In the genomic region with DNA sequence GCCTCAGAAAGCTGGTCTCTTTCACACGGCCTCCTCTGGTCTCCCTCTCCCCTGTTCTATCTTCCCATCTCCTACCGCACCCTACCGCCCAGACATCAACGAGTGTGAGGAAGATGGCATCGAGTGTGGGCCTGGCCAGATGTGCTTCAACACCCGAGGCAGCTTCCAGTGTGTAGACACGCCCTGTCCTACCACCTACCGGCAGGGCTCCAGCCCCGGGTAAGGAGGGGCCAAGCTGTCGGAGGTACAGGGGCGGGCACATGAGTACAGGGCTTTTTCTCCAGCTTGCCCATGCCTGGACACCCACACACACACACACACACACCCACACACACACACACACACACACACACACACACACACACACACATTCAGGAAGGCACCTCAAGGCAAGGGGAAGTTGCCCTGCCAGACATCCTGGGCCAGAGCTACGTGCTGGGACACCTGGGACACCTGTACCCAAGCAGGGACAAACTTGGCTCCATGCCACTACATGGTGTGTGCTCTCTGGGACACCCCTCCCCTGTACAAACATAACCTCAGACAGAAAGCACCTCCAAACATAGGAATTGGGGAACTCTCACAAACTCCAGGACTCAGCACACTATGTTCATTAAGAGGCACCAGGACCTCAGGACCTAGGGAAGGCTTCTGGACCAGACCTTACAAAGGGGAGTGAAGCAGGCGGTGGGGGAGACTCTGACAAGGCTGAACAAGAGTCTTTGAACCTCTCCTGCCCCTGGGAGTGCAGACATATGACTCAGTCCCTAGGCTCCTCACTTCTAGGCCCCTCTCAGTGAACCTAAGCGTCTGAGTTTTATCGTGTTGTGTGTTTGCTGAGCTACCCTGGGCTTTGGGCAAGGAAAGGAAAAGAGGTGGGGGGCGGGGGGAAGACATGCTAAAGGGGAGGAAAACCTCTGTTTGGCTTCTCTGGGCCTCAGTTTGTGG, we compare ENCODE assay signal across 9 mouse cellular contexts. TPM values are rescaled to one million over a fixed set of nuclear protein-coding genes. Genes with fewer than 3 reads are reported as not detected.
DNase-seq lines count a peak whose midpoint lies in the region; ATAC-seq lines count a peak whose summit lies in the region.
"Had no signal": no experiment of that assay in that cellular context is flagged by ENCODE, and none has a peak within 500 bp of the region (broad histone marks: within the 10 kb centered on the region; RNA-seq: fewer than 3 reads in every experiment).

No protein-coding gene starts in this region.

- no peaks in the 10 kb centered on the region for H3K36me3 ChIP-seq in heart, embryonic 12.5 days
- no peaks in the 10 kb centered on the region for H3K36me3 ChIP-seq in hindbrain, embryonic 11.5 days (ENCODE audit: control insufficient read depth, insufficient read depth, low read length)

- no peaks in the 10 kb centered on the region for H3K9me3 ChIP-seq in heart, embryonic 12.5 days (replicated peaks)
- no peaks in the 10 kb centered on the region for H3K9me3 ChIP-seq in hindbrain, embryonic 11.5 days (ENCODE audit: control insufficient read depth, low read length)

- no peak for DNase-seq in heart, adult 11 months
- peak; percentile 64 for DNase-seq in CD4-positive, CD25-positive, alpha-beta regulatory T cell, adult 2 months (ENCODE audit: low read depth, low spot score)
- no peak for DNase-seq in hindbrain, embryonic 11.5 days (ENCODE audit: low spot score)
- DNase-seq in ovary, postnatal 14 days (ENCODE audit: low spot score), result no peak
- DNase-seq in cerebellum, adult 8-10 months, result no peak
- no peak for DNase-seq in adrenal gland, postnatal 4 days (ENCODE audit: low spot score in 2 of 2)

- H3K4me2 ChIP-seq in heart, embryonic 12.5 days, result peak overlapping the region; percentile 74
- H3K4me2 ChIP-seq in hindbrain, embryonic 11.5 days (replicated peaks; ENCODE audit: low read depth, low read length), result no peak overlapping the region

- no peak overlapping the region for H3K27ac ChIP-seq in heart, embryonic 12.5 days (ENCODE audit: poor library complexity, severe bottlenecking)
- H3K27ac ChIP-seq in hindbrain, embryonic 11.5 days (ENCODE audit: low read depth, low read length), result no peak overlapping the region

- peak overlapping the region; percentile 46; the same call in 1 of the 2 replicates for H3K4me3 ChIP-seq in heart, embryonic 12.5 days
- H3K4me3 ChIP-seq in hindbrain, embryonic 11.5 days (ENCODE audit: low read depth, low read length), result no peak overlapping the region
- H3K4me3 ChIP-seq: myocyte had no signal

- ATAC-seq in heart, embryonic 12.5 days (ENCODE audit: insufficient number of reproducible peaks, low FRiP score), result peak; percentile 23; the same call in 1 of the 2 replicates
- no peak for ATAC-seq in hindbrain, embryonic 11.5 days (ENCODE audit: low FRiP score)
- peak; percentile 69 for ATAC-seq in megakaryocyte progenitor cell, adult 5-6 weeks (replicated peaks; ENCODE audit: poor library complexity)

- H3K27me3 ChIP-seq in heart, embryonic 12.5 days (replicated peaks), result peaks cover 71% of the 10 kb centered on the region
- H3K27me3 ChIP-seq in hindbrain, embryonic 11.5 days (ENCODE audit: control insufficient read depth, insufficient read depth, low read length), result peaks cover 32% of the 10 kb centered on the region

- peaks cover 34% of the 10 kb centered on the region for H3K4me1 ChIP-seq in heart, embryonic 12.5 days (replicated peaks)
- peaks cover 6% of the 10 kb centered on the region; the same call in 1 of the 2 replicates for H3K4me1 ChIP-seq in hindbrain, embryonic 11.5 days (replicated peaks; ENCODE audit: control insufficient read depth, insufficient read depth, low read length)

- no peak overlapping the region for H3K9ac ChIP-seq in heart, embryonic 12.5 days
- H3K9ac ChIP-seq in hindbrain, embryonic 11.5 days (ENCODE audit: low read depth, low read length), result peak overlapping the region; percentile 53; the same call in 1 of the 2 replicates

- 33% methylated on average over 16 of the region's 16 CpGs for WGBS in heart, embryonic 12.5 days
- WGBS in hindbrain, embryonic 11.5 days, result 37% methylated on average over 15 of the region's 16 CpGs

RNA-seq across cellular contexts. Expression of gene Ass1, which starts 10.7 kb away (rescaled TPM):
- polyA plus RNA-seq in heart, embryonic 12.5 days (2016; fragmentation: Nextera tagmentation; extraction: Ambion mirVana), result 11.8 and 12.4 TPM in 2 replicates
- 10.3 and 11.0 TPM in 2 replicates for polyA plus RNA-seq in hindbrain, embryonic 11.5 days (2014; fragmentation: Nextera tagmentation; extraction: Ambion mirVana)
- total RNA-seq in megakaryocyte progenitor cell, adult 5-6 weeks (2015), result 78.4 and 100 TPM in 2 replicates
- total RNA-seq in megakaryocyte progenitor cell, adult 5-6 weeks (2017), result 118 and 127 TPM in 2 replicates
- 10 to 100 TPM; 53.1 to 95.2 TPM for total RNA-seq in adrenal gland, postnatal 4 days (2021)
